In genomic region chr7:99739276-99739675, GRCm38 (mm10) we compare ENCODE assay signal across 22 mouse cellular contexts. TPM values are rescaled to one million over a fixed set of nuclear protein-coding genes. Genes with fewer than 3 reads are reported as not detected.
DNase-seq lines count a peak whose midpoint lies in the region; ATAC-seq and TF ChIP-seq lines count a peak whose summit lies in the region.
"Had no signal": no experiment of that assay in that cellular context is flagged by ENCODE, and none has a peak within 500 bp of the region (broad histone marks: within the 10 kb centered on the region; RNA-seq: fewer than 3 reads in every experiment).

No protein-coding gene starts in this region.

- ATAC-seq in intestine, embryonic 14.5 days (replicated peaks; ENCODE audit: low FRiP score, low TSS enrichment, low read depth) = no peak
- no peak for ATAC-seq in intestine, postnatal 0 days
- ATAC-seq in lung, postnatal 0 days = peak; percentile 26; the same call in 1 of the 2 replicates
- peak; percentile 39; the same call in 1 of the 2 replicates for ATAC-seq in intestine, embryonic 15.5 days
- ATAC-seq in liver, postnatal 0 days = no peak
- ATAC-seq: midbrain, embryonic 15.5 days had no signal

- H3K4me2 ChIP-seq in intestine, embryonic 14.5 days (ENCODE audit: low read length) = no peak overlapping the region
- H3K4me2 ChIP-seq in intestine, postnatal 0 days (replicated peaks; ENCODE audit: low read depth) = no peak overlapping the region; the same call in 1 of the 2 replicates
- no peak overlapping the region for H3K4me2 ChIP-seq in lung, postnatal 0 days (replicated peaks; ENCODE audit: low read depth, low read length)
- H3K4me2 ChIP-seq in intestine, embryonic 15.5 days (replicated peaks) = no peak overlapping the region
- H3K4me2 ChIP-seq in liver, postnatal 0 days (ENCODE audit: low read depth, low read length) = no peak overlapping the region
- H3K4me2 ChIP-seq: heart, embryonic 13.5 days; liver, embryonic 13.5 days; midbrain, embryonic 15.5 days; stomach, embryonic 15.5 days had no signal

- H3K4me3 ChIP-seq in intestine, embryonic 14.5 days (ENCODE audit: low read depth, low read length) = no peak overlapping the region
- no peak overlapping the region for H3K4me3 ChIP-seq in intestine, postnatal 0 days (ENCODE audit: low read depth, low read length)
- no peak overlapping the region for H3K4me3 ChIP-seq in lung, postnatal 0 days (ENCODE audit: low read depth, low read length)
- no peak overlapping the region for H3K4me3 ChIP-seq in intestine, embryonic 15.5 days (replicated peaks)
- H3K4me3 ChIP-seq in liver, postnatal 0 days (ENCODE audit: low read depth, low read length) = no peak overlapping the region
- H3K4me3 ChIP-seq: heart, embryonic 13.5 days; hindbrain, embryonic 10.5 days; liver, embryonic 13.5 days; midbrain, embryonic 15.5 days; stomach, embryonic 15.5 days had no signal

- H3K36me3 ChIP-seq in intestine, embryonic 14.5 days (ENCODE audit: control insufficient read depth, insufficient read depth, low read length) = no peaks in the 10 kb centered on the region
- no peaks in the 10 kb centered on the region for H3K36me3 ChIP-seq in intestine, postnatal 0 days (ENCODE audit: control insufficient read depth, insufficient read depth)
- H3K36me3 ChIP-seq in lung, postnatal 0 days (ENCODE audit: insufficient read depth, low read length) = no peaks in the 10 kb centered on the region
- H3K36me3 ChIP-seq in intestine, embryonic 15.5 days = no peaks in the 10 kb centered on the region
- no peaks in the 10 kb centered on the region for H3K36me3 ChIP-seq in liver, postnatal 0 days (replicated peaks; ENCODE audit: insufficient read depth, low read length)
- H3K36me3 ChIP-seq: heart, embryonic 13.5 days; hindbrain, embryonic 10.5 days; liver, embryonic 13.5 days; midbrain, embryonic 15.5 days; stomach, embryonic 15.5 days had no signal

- no peak overlapping the region for H3K9ac ChIP-seq in intestine, embryonic 14.5 days (ENCODE audit: low read length)
- H3K9ac ChIP-seq in intestine, postnatal 0 days (ENCODE audit: low read depth, low read length) = no peak overlapping the region
- no peak overlapping the region for H3K9ac ChIP-seq in lung, postnatal 0 days (replicated peaks; ENCODE audit: low read depth)
- no peak overlapping the region for H3K9ac ChIP-seq in intestine, embryonic 15.5 days
- no peak overlapping the region for H3K9ac ChIP-seq in liver, postnatal 0 days (replicated peaks)
- H3K9ac ChIP-seq: heart, embryonic 13.5 days; liver, embryonic 13.5 days; midbrain, embryonic 15.5 days; stomach, embryonic 15.5 days had no signal

- 37% methylated on average over 9 of the region's 9 CpGs for WGBS in intestine, embryonic 14.5 days
- WGBS in intestine, postnatal 0 days = 57% methylated on average over 9 of the region's 9 CpGs
- 47% methylated on average over 9 of the region's 9 CpGs for WGBS in lung, postnatal 0 days
- 31% methylated on average over 9 of the region's 9 CpGs for WGBS in intestine, embryonic 15.5 days
- WGBS in liver, postnatal 0 days (ENCODE audit: insufficient replicate concordance) = 64% methylated on average over 9 of the region's 9 CpGs

- TF ChIP-seq EP300 in lung, postnatal 0 days (IDR thresholded peaks at IDR 0.05) = no peak
- TF ChIP-seq EP300 in liver, postnatal 0 days (IDR thresholded peaks at IDR 0.05; ENCODE audit: low read depth) = no peak

- no peak for TF ChIP-seq CTCF in intestine, postnatal 0 days (IDR thresholded peaks at IDR 0.05; ENCODE audit: low read depth)
- no peak for TF ChIP-seq CTCF in lung, postnatal 0 days (IDR thresholded peaks at IDR 0.05)
- TF ChIP-seq CTCF in liver, postnatal 0 days (IDR thresholded peaks at IDR 0.05; ENCODE audit: low read depth) = no peak

- no peak for DNase-seq in intestine, embryonic 14.5 days (ENCODE audit: low spot score)
- DNase-seq in lung, postnatal 0 days (ENCODE audit: low spot score) = peak; percentile 35
- no peak for DNase-seq in lung, postnatal 25 days (ENCODE audit: low spot score)
- DNase-seq in lung, postnatal 14 days = peak; percentile 1
- no peak for DNase-seq in embryo, embryonic 10.5 days (ENCODE audit: low spot score)
- no peak for DNase-seq in liver, postnatal 0 days
- DNase-seq: adrenal gland, postnatal 14 days; cerebellum, postnatal 10 days; kidney, adult 11 months; kidney, postnatal 25 days; liver, embryonic 13.5 days; spleen, adult 18-20 months had no signal

- H3K9me3 ChIP-seq in intestine, embryonic 14.5 days (ENCODE audit: control insufficient read depth, low read length) = no peaks in the 10 kb centered on the region
- no peaks in the 10 kb centered on the region for H3K9me3 ChIP-seq in intestine, postnatal 0 days (ENCODE audit: control insufficient read depth)
- H3K9me3 ChIP-seq in lung, postnatal 0 days (ENCODE audit: low read length) = no peaks in the 10 kb centered on the region
- no peaks in the 10 kb centered on the region for H3K9me3 ChIP-seq in intestine, embryonic 15.5 days
- no peaks in the 10 kb centered on the region for H3K9me3 ChIP-seq in liver, postnatal 0 days (ENCODE audit: low read length)
- H3K9me3 ChIP-seq: heart, embryonic 13.5 days; hindbrain, embryonic 10.5 days; liver, embryonic 13.5 days; midbrain, embryonic 15.5 days; stomach, embryonic 15.5 days had no signal

- H3K27ac ChIP-seq in intestine, embryonic 14.5 days (ENCODE audit: low read depth) = peak overlapping the region; percentile 24; the same call in 1 of the 2 replicates
- H3K27ac ChIP-seq in intestine, postnatal 0 days (ENCODE audit: low read depth, low read length) = no peak overlapping the region
- no peak overlapping the region for H3K27ac ChIP-seq in lung, postnatal 0 days (ENCODE audit: low read length)
- H3K27ac ChIP-seq in intestine, embryonic 15.5 days = peak overlapping the region; percentile 42; the same call in 1 of the 2 replicates
- H3K27ac ChIP-seq in liver, postnatal 0 days (ENCODE audit: low read depth) = no peak overlapping the region
- H3K27ac ChIP-seq: heart, embryonic 13.5 days; hindbrain, embryonic 10.5 days; liver, embryonic 13.5 days; midbrain, embryonic 15.5 days; stomach, embryonic 15.5 days had no signal

- H3K4me1 ChIP-seq in intestine, embryonic 14.5 days (replicated peaks; ENCODE audit: control insufficient read depth, insufficient read depth, low read length) = peaks cover 5% of the 10 kb centered on the region
- no peaks in the 10 kb centered on the region for H3K4me1 ChIP-seq in intestine, postnatal 0 days (replicated peaks; ENCODE audit: control insufficient read depth, insufficient read depth, low read length)
- H3K4me1 ChIP-seq in lung, postnatal 0 days (ENCODE audit: insufficient read depth, low read depth, low read length) = no peaks in the 10 kb centered on the region
- peaks cover 3% of the 10 kb centered on the region; the same call in 1 of the 2 replicates for H3K4me1 ChIP-seq in intestine, embryonic 15.5 days (replicated peaks)
- no peaks in the 10 kb centered on the region for H3K4me1 ChIP-seq in liver, postnatal 0 days (ENCODE audit: insufficient read depth)
- H3K4me1 ChIP-seq: midbrain, embryonic 15.5 days had no signal

- H3K27me3 ChIP-seq in intestine, embryonic 14.5 days (replicated peaks; ENCODE audit: control insufficient read depth, insufficient read depth, low read length) = no peaks in the 10 kb centered on the region
- no peaks in the 10 kb centered on the region for H3K27me3 ChIP-seq in intestine, postnatal 0 days (replicated peaks; ENCODE audit: control insufficient read depth, insufficient read depth, low read length)
- H3K27me3 ChIP-seq in lung, postnatal 0 days (replicated peaks; ENCODE audit: insufficient read depth, low read length) = no peaks in the 10 kb centered on the region
- H3K27me3 ChIP-seq in intestine, embryonic 15.5 days (replicated peaks) = no peaks in the 10 kb centered on the region
- no peaks in the 10 kb centered on the region for H3K27me3 ChIP-seq in liver, postnatal 0 days (ENCODE audit: insufficient read depth, low read length)
- H3K27me3 ChIP-seq: heart, embryonic 13.5 days; liver, embryonic 13.5 days; midbrain, embryonic 15.5 days; stomach, embryonic 15.5 days had no signal

RNA-seq across cellular contexts. Expression of gene Olfr520, which starts 9.2 kb away (rescaled TPM):
- not detected in 2 replicates for polyA plus RNA-seq in intestine, embryonic 14.5 days (2014; fragmentation: Nextera tagmentation; extraction: Ambion mirVana)
- not detected in 2 replicates for polyA plus RNA-seq in intestine, postnatal 0 days (2015; fragmentation: Nextera tagmentation; extraction: Ambion mirVana)
- not detected in 2 replicates for polyA plus RNA-seq in lung, postnatal 0 days (2015; fragmentation: Nextera tagmentation; extraction: Ambion mirVana)
- polyA plus RNA-seq in intestine, embryonic 15.5 days (2015; fragmentation: Nextera tagmentation; extraction: Ambion mirVana) = not detected in 2 replicates
- polyA plus RNA-seq in liver, postnatal 0 days (2015; fragmentation: Nextera tagmentation; extraction: Ambion mirVana) = not detected in 2 replicates
- polyA plus RNA-seq: C2C12; heart, embryonic 13.5 days; hindbrain, embryonic 10.5 days; limb, embryonic 11.5 days; liver, embryonic 13.5 days; midbrain, embryonic 15.5 days; neural tube, embryonic 11.5 days; stomach, embryonic 15.5 days had no signal

RNA-seq across cellular contexts. Expression of gene Olfr521, which starts 24.0 kb away (rescaled TPM):
- not detected in 2 replicates for polyA plus RNA-seq in intestine, embryonic 14.5 days (2014; fragmentation: Nextera tagmentation; extraction: Ambion mirVana)
- polyA plus RNA-seq in intestine, postnatal 0 days (2015; fragmentation: Nextera tagmentation; extraction: Ambion mirVana) = not detected in 2 replicates
- polyA plus RNA-seq in lung, postnatal 0 days (2015; fragmentation: Nextera tagmentation; extraction: Ambion mirVana) = not detected in 2 replicates
- polyA plus RNA-seq in intestine, embryonic 15.5 days (2015; fragmentation: Nextera tagmentation; extraction: Ambion mirVana) = not detected in 2 replicates
- not detected in 2 replicates for polyA plus RNA-seq in liver, postnatal 0 days (2015; fragmentation: Nextera tagmentation; extraction: Ambion mirVana)
- polyA plus RNA-seq: C2C12; gonadal fat pad, adult 2 months; heart, embryonic 13.5 days; hindbrain, embryonic 10.5 days; limb, embryonic 11.5 days; liver, embryonic 13.5 days; midbrain, embryonic 15.5 days; neural tube, embryonic 11.5 days; stomach, embryonic 15.5 days had no signal

RNA-seq across cellular contexts. Expression of gene Slco2b1, which starts 28.1 kb away (rescaled TPM):
- polyA plus RNA-seq in intestine, embryonic 14.5 days (2014; fragmentation: Nextera tagmentation; extraction: Ambion mirVana) = 2.2 and 2.3 TPM in 2 replicates
- polyA plus RNA-seq in intestine, postnatal 0 days (2015; fragmentation: Nextera tagmentation; extraction: Ambion mirVana) = 2.2 and 3.2 TPM in 2 replicates
- 3.8 and 3.9 TPM in 2 replicates for polyA plus RNA-seq in lung, postnatal 0 days (2015; fragmentation: Nextera tagmentation; extraction: Ambion mirVana)
- 2.7 and 3.1 TPM in 2 replicates for polyA plus RNA-seq in intestine, embryonic 15.5 days (2015; fragmentation: Nextera tagmentation; extraction: Ambion mirVana)
- 0.68 and 0.73 TPM in 2 replicates for polyA plus RNA-seq in liver, postnatal 0 days (2015; fragmentation: Nextera tagmentation; extraction: Ambion mirVana)
- polyA plus RNA-seq: C2C12 had no signal

Comparison
In these comparisons a context has a peak if more than half of its experiments do, and no peak if none do; other contexts are left out.
1. ATAC-seq: peak in lung, postnatal 0 days (single experiment) and intestine, embryonic 15.5 days (single experiment); none in intestine, embryonic 14.5 days (single experiment), intestine, postnatal 0 days (single experiment) and liver, postnatal 0 days (single experiment).
2. DNase-seq: peak in lung, postnatal 0 days (single experiment) and lung, postnatal 14 days (single experiment); none in intestine, embryonic 14.5 days (single experiment), lung, postnatal 25 days (single experiment), embryo, embryonic 10.5 days (single experiment) and liver, postnatal 0 days (single experiment).
3. H3K27ac ChIP-seq: peak in intestine, embryonic 14.5 days (single experiment) and intestine, embryonic 15.5 days (single experiment); none in intestine, postnatal 0 days (single experiment), lung, postnatal 0 days (single experiment) and liver, postnatal 0 days (single experiment).